Comparison of ENCODE assay signal across 19 mouse cellular contexts in the genomic region with DNA sequence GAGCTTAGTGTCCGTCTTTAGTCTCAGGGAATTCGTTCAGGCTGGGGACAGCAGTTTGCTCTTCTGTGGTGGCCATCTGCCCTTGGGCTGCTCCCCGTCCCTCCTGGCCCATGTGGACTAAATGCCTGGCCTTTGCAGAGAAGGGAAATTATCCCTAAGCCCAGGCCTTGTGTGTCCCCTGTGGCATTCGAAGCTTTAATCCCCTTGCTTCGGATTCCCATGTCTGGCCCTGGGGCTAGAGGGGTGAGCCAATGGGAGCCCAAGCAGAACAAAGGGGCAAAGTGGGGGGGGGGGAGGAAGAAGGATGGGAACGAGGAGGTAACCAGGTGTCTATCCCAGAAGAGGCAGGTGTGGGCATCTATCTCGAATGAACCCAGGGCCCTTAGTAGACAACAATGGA. TPM values are rescaled to one million over a fixed set of nuclear protein-coding genes. Genes with fewer than 3 reads are reported as not detected.
DNase-seq lines count a peak whose midpoint lies in the region; ATAC-seq and TF ChIP-seq lines count a peak whose summit lies in the region.
"Had no signal": no experiment of that assay in that cellular context is flagged by ENCODE, and none has a peak within 500 bp of the region (broad histone marks: within the 10 kb centered on the region; RNA-seq: fewer than 3 reads in every experiment).

A gene (minus strand): TSS at position 101 of the 400 bp plus-strand sequence.

- peaks cover 3% of the 10 kb centered on the region; the same call in 1 of the 2 replicates for H3K4me1 ChIP-seq in embryonic facial prominence, embryonic 11.5 days (ENCODE audit: control insufficient read depth, insufficient read depth, low read length)
- H3K4me1 ChIP-seq in embryonic facial prominence, embryonic 10.5 days: peaks cover 12% of the 10 kb centered on the region
- no peaks in the 10 kb centered on the region for H3K4me1 ChIP-seq in ES-Bruce4 (ENCODE audit: control insufficient read depth, insufficient read depth, low read length)
- peaks cover 6% of the 10 kb centered on the region; the same call in 1 of the 2 replicates for H3K4me1 ChIP-seq in embryonic facial prominence, embryonic 13.5 days
- H3K4me1 ChIP-seq: heart, embryonic 10.5 days; neural tube, embryonic 13.5 days had no signal

- no peak for DNase-seq in embryonic facial prominence, embryonic 11.5 days (ENCODE audit: low spot score)
- no peak for DNase-seq in embryonic facial prominence, embryonic 10.5 days (ENCODE audit: low spot score)
- no peak for DNase-seq in layer of hippocampus, postnatal 25 days (ENCODE audit: extremely low spot score in 1 of 2, low spot score in 1 of 2)
- DNase-seq in layer of hippocampus, postnatal 14 days (ENCODE audit: low spot score in 2 of 2): no peak
- DNase-seq in urinary bladder, postnatal 36 days (ENCODE audit: low spot score in 2 of 2): no peak
- DNase-seq: cerebellum, postnatal 10 days; kidney, adult 9 months; right cerebral cortex, postnatal 14 days; thymus, postnatal 14 days had no signal

- H3K27me3 ChIP-seq in embryonic facial prominence, embryonic 11.5 days (ENCODE audit: control insufficient read depth, insufficient read depth, low read length): no peaks in the 10 kb centered on the region
- no peaks in the 10 kb centered on the region for H3K27me3 ChIP-seq in embryonic facial prominence, embryonic 10.5 days (replicated peaks; ENCODE audit: low read depth, poor library complexity, severe bottlenecking)
- H3K27me3 ChIP-seq in ES-Bruce4 (ENCODE audit: control insufficient read depth, insufficient read depth, low read length, poor library complexity, severe bottlenecking): no peaks in the 10 kb centered on the region
- H3K27me3 ChIP-seq in embryonic facial prominence, embryonic 13.5 days: no peaks in the 10 kb centered on the region
- H3K27me3 ChIP-seq: neural tube, embryonic 13.5 days had no signal

- no peak within 1 kb of the TSS for H3K4me3 ChIP-seq in embryonic facial prominence, embryonic 11.5 days (ENCODE audit: low read depth, low read length)
- H3K4me3 ChIP-seq in embryonic facial prominence, embryonic 10.5 days: no peak within 1 kb of the TSS
- H3K4me3 ChIP-seq in ES-Bruce4 (ENCODE audit: low read depth, low read length): no peak within 1 kb of the TSS
- H3K4me3 ChIP-seq in embryonic facial prominence, embryonic 13.5 days: no peak within 1 kb of the TSS
- H3K4me3 ChIP-seq: erythroblast, embryonic 14.5 days; heart, embryonic 10.5 days; neural tube, embryonic 13.5 days had no signal

- no peak for TF ChIP-seq CTCF in ES-Bruce4 (IDR thresholded peaks at IDR 0.05; ENCODE audit: low read depth, low read length)

- no peak for TF ChIP-seq POLR2A in ES-Bruce4 (IDR thresholded peaks at IDR 0.05; ENCODE audit: insufficient read depth, low read length)

- H3K27ac ChIP-seq in embryonic facial prominence, embryonic 11.5 days (replicated peaks; ENCODE audit: low read depth, low read length): no peak within 1 kb of the TSS
- H3K27ac ChIP-seq in embryonic facial prominence, embryonic 10.5 days (replicated peaks): no peak within 1 kb of the TSS
- no peak within 1 kb of the TSS for H3K27ac ChIP-seq in ES-Bruce4 (ENCODE audit: insufficient read depth, low read length)
- no peak within 1 kb of the TSS; the same call in 1 of the 2 replicates for H3K27ac ChIP-seq in embryonic facial prominence, embryonic 13.5 days
- H3K27ac ChIP-seq: heart, embryonic 10.5 days; neural tube, embryonic 13.5 days had no signal

- no peaks in the 10 kb centered on the region for H3K9me3 ChIP-seq in embryonic facial prominence, embryonic 11.5 days (replicated peaks; ENCODE audit: control insufficient read depth, low read length)
- H3K9me3 ChIP-seq in embryonic facial prominence, embryonic 10.5 days: no peaks in the 10 kb centered on the region
- no peaks in the 10 kb centered on the region for H3K9me3 ChIP-seq in ES-Bruce4 (replicated peaks; ENCODE audit: control insufficient read depth, insufficient read depth, low read length, poor library complexity, severe bottlenecking)
- H3K9me3 ChIP-seq in embryonic facial prominence, embryonic 13.5 days: no peaks in the 10 kb centered on the region
- H3K9me3 ChIP-seq: G1E; heart, embryonic 10.5 days; neural tube, embryonic 13.5 days had no signal

- no peak for TF ChIP-seq EP300 in ES-Bruce4 (IDR thresholded peaks at IDR 0.05; ENCODE audit: insufficient read depth, low read depth, low read length)

- H3K4me2 ChIP-seq in embryonic facial prominence, embryonic 11.5 days (ENCODE audit: low read depth, low read length): no peak within 1 kb of the TSS
- H3K4me2 ChIP-seq in embryonic facial prominence, embryonic 13.5 days: no peak within 1 kb of the TSS
- H3K4me2 ChIP-seq: liver, embryonic 11.5 days; neural tube, embryonic 13.5 days had no signal

- no peaks in the 10 kb centered on the region for H3K36me3 ChIP-seq in embryonic facial prominence, embryonic 11.5 days (replicated peaks; ENCODE audit: control insufficient read depth, insufficient read depth, low read depth, low read length)
- H3K36me3 ChIP-seq in embryonic facial prominence, embryonic 10.5 days (replicated peaks): peaks cover 20% of the 10 kb centered on the region
- H3K36me3 ChIP-seq in ES-Bruce4 (ENCODE audit: control insufficient read depth, insufficient read depth, low read length, poor library complexity, severe bottlenecking): no peaks in the 10 kb centered on the region
- H3K36me3 ChIP-seq in embryonic facial prominence, embryonic 13.5 days: peaks cover 4% of the 10 kb centered on the region; the same call in 1 of the 2 replicates
- H3K36me3 ChIP-seq: neural tube, embryonic 13.5 days had no signal

- WGBS in embryonic facial prominence, embryonic 11.5 days: 46% methylated on average over 7 of the region's 7 CpGs
- WGBS in embryonic facial prominence, embryonic 10.5 days: 38% methylated on average over 7 of the region's 7 CpGs
- WGBS in embryonic facial prominence, embryonic 13.5 days: 28% methylated on average over 7 of the region's 7 CpGs

- no peak within 1 kb of the TSS for H3K9ac ChIP-seq in embryonic facial prominence, embryonic 11.5 days (replicated peaks; ENCODE audit: low read length)
- H3K9ac ChIP-seq in ES-Bruce4 (ENCODE audit: low read depth, poor library complexity, severe bottlenecking): no peak within 1 kb of the TSS
- H3K9ac ChIP-seq in embryonic facial prominence, embryonic 13.5 days: no peak within 1 kb of the TSS
- H3K9ac ChIP-seq: neural tube, embryonic 13.5 days had no signal

- 0 out of 2 replicates have a peak, but pooled peaks have one; percentile 11 for ATAC-seq in embryonic facial prominence, embryonic 11.5 days (replicated peaks; ENCODE audit: insufficient number of reproducible peaks, low FRiP score, low TSS enrichment, low read depth)
- no peak for ATAC-seq in embryonic facial prominence, embryonic 13.5 days (ENCODE audit: insufficient number of reproducible peaks, insufficient read depth, low FRiP score, low TSS enrichment, low read depth)
- no peak for ATAC-seq in megakaryocyte progenitor cell, adult 5-6 weeks (replicated peaks; ENCODE audit: poor library complexity)
- ATAC-seq: lung, postnatal 0 days had no signal

RNA-seq across cellular contexts. Expression of the gene that starts here (rescaled TPM):
- 3.4 and 5.9 TPM in 2 replicates for polyA plus RNA-seq in embryonic facial prominence, embryonic 11.5 days (2014; fragmentation: Nextera tagmentation; extraction: Ambion mirVana)
- polyA plus RNA-seq in embryonic facial prominence, embryonic 10.5 days (2016; fragmentation: Nextera tagmentation; extraction: Ambion mirVana): 2.9 and 3.8 TPM in 2 replicates
- total RNA-seq in layer of hippocampus, postnatal 25 days (2021): 10 to 100 TPM; 15.2 to 15.9 TPM
- total RNA-seq in layer of hippocampus, postnatal 14 days (2021): 10 to 100 TPM in 1 of 2 experiments, 1 to 10 TPM in 1; 9.5 to 10.6 TPM
- polyA plus RNA-seq in ES-Bruce4 (2011; ENCODE audit: insufficient read depth, insufficient read length, low read depth, missing spikeins): 12.4 and 17.7 TPM in 2 replicates
- polyA plus RNA-seq in embryonic facial prominence, embryonic 13.5 days (2015; fragmentation: Nextera tagmentation; extraction: Ambion mirVana): 14.8 and 15.9 TPM in 2 replicates
- 0.78 and 1.1 TPM in 2 replicates for total RNA-seq in megakaryocyte progenitor cell, adult 5-6 weeks (2015)
- not detected in 2 replicates for total RNA-seq in megakaryocyte progenitor cell, adult 5-6 weeks (2017)
- total RNA-seq: hematopoietic stem cell, adult 5-6 weeks had no signal

Comparison
In these comparisons a context has a peak if more than half of its experiments do, and no peak if none do; other contexts are left out.
1. RNA of the gene that starts here (total RNA-seq): 15.2 to 15.9 TPM in layer of hippocampus, postnatal 25 days and 9.5 to 10.6 TPM in layer of hippocampus, postnatal 14 days; 0.78 to 1.1 TPM in megakaryocyte progenitor cell, adult 5-6 weeks; every median in the first group is over 4 times any median in the second.